Mouse (Mus musculus) stomach, postnatal 0 days (tissue): ENCODE measurements at regions not wholly inside any gene's neighbourhood (a gene's known extent, or its start where the extent isn't known, plus 50 kb on each side); places are given as distances from the start of the nearest gene placed in this dataset.
A peak's percentile ranks its signal among the peaks of the same experiment; 100 is the strongest.

Experiments used
- ATAC-seq: fragments of 200-750 bp; cut with Nextera tagmentation; 2 replicates; pipeline ENCODE4 v1.8.0; 2017; ENCODE audit not compliant: low FRiP score, low TSS enrichment
- DNase-seq: peaks from one replicate; pipeline ENCODE4 v3.0.0-alpha.2; 2016; ENCODE audit warnings: low spot score
- H3K27ac ChIP-seq: fragments of 300-500 bp; sonication (generic); replicated peaks from 2 replicates; pipeline ENCODE4 v1.5.1; 2014; ENCODE audit warnings: mild to moderate bottlenecking, control low read depth
- H3K27me3 ChIP-seq: fragments of 300-500 bp; sonication (generic); 2 replicates; pipeline ENCODE4 v1.6.1; 2014; ENCODE audit warnings: low read length; ENCODE audit not compliant: control insufficient read depth, insufficient read depth
- H3K36me3 ChIP-seq: fragments of 300-500 bp; sonication (generic); 2 replicates; pipeline ENCODE4 v1.6.1; 2014; ENCODE audit warnings: low read length, mixed read lengths; ENCODE audit not compliant: control insufficient read depth, insufficient read depth
- H3K4me1 ChIP-seq: fragments of 300-500 bp; sonication (generic); replicated peaks from 2 replicates; pipeline ENCODE4 v1.6.1; 2014; ENCODE audit warnings: antibody characterized with exemption; ENCODE audit not compliant: control insufficient read depth, insufficient read depth
- H3K4me2 ChIP-seq: fragments of 300-500 bp; sonication (generic); replicated peaks from 2 replicates; pipeline ENCODE4 v1.6.1; 2014; ENCODE audit warnings: low read depth, mild to moderate bottlenecking, control low read depth, moderate library complexity
- H3K4me3 ChIP-seq: fragments of 300-500 bp; sonication (generic); 2 replicates; pipeline ENCODE4 v1.5.1; 2014; ENCODE audit warnings: low read depth, low read length, control low read depth
- H3K9ac ChIP-seq: fragments of 300-500 bp; sonication (generic); 2 replicates; pipeline ENCODE4 v1.6.1; 2014; ENCODE audit warnings: mild to moderate bottlenecking, low read length, control low read depth, mixed read lengths
- H3K9me3 ChIP-seq: fragments of 300-500 bp; sonication (generic); 2 replicates; pipeline ENCODE4 v1.6.1; 2016; ENCODE audit warnings: low read length; ENCODE audit not compliant: control insufficient read depth
- CTCF ChIP-seq: IDR thresholded peaks from 2 replicates; pipeline ENCODE4 v1.5.1; 2016; ENCODE audit warnings: antibody characterized with exemption, low read depth, mild to moderate bottlenecking, moderate library complexity
- EP300 ChIP-seq: optimal IDR thresholded peaks from 2 replicates; pipeline ENCODE3; 2016; ENCODE audit warnings: antibody characterized with exemption
- WGBS: fragments of 180-500 bp; shearing (Covaris S2); extraction: QIAGEN DNeasy Blood & Tissue Kit; methylation state at CpG from one replicate; pipeline ENCODE4 v1.1.7; 2014; 5-methylcytosine and 5-hydroxymethylcytosine counted together

DNA sequence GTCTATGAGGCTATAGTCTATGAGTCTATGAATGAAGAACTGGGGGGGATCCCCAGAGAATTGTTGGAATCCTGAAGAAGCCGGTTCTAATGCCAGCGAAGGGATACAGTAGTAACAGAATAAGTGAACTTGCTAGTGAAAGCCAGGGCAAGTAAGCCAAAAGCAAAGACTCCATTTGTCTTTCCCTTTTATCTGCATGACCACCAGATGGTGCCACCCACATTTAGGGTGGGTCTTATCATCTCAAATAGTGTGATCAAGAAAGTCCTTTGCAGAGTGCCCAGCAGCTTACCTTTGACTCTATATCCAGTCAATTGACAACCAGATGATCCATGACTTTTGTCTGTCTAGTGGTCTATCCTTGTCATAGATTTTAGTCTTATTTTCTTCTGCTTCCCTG is 184.2 kb upstream of the Nmur2 start:
- no peaks in the 10 kb centered on the region for H3K4me1 ChIP-seq
- no peak overlapping the region for H3K9ac ChIP-seq
- DNase-seq (no peak), ATAC-seq (no peak)
- H3K4me3 ChIP-seq: no peak overlapping the region
- no peaks in the 10 kb centered on the region for H3K36me3 ChIP-seq
- no peaks in the 10 kb centered on the region for H3K9me3 ChIP-seq
- H3K27me3 ChIP-seq: no peaks in the 10 kb centered on the region
- WGBS: 76% methylated on average over 2 of the region's 2 CpGs
- peak; percentile 37 for TF ChIP-seq CTCF
- no peak for TF ChIP-seq EP300
- H3K27ac ChIP-seq: no peak overlapping the region
- H3K4me2 ChIP-seq: no peak overlapping the region

GRCm38 (mm10) chr11:56215706-56216105 is 174.9 kb upstream of the Nmur2 start:
- WGBS: 79% methylated on average over 2 of the region's 2 CpGs

DNA sequence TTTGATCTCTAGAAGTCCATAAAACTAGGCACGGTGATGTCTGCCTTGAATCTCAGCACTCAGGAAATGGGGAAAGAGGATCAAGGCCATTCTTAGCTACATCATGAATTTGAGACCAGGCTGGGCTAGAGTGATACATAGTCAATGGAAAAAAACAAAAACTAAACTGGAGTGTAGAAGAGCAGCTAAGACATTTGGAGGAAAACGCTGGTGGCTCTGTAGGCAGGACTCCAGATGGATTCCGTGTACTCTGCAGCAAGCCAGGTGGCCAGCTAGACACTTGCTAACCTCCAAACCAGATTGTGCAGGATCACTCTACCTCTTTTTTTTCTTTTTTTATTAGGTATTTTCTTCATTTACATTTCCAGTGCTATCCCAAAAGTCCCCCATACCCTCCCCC is 161.0 kb upstream of the Nmur2 start:
- no peak overlapping the region for H3K4me2 ChIP-seq
- no peak for TF ChIP-seq EP300
- TF ChIP-seq CTCF: no peak
- no peaks in the 10 kb centered on the region for H3K4me1 ChIP-seq
- no peak overlapping the region for H3K4me3 ChIP-seq
- no peak overlapping the region for H3K27ac ChIP-seq
- H3K36me3 ChIP-seq: no peaks in the 10 kb centered on the region
- 83% methylated on average over 3 of the region's 3 CpGs for WGBS
- H3K9ac ChIP-seq: no peak overlapping the region
- DNase-seq (no peak), ATAC-seq (no peak)
- H3K27me3 ChIP-seq: no peaks in the 10 kb centered on the region
- no peaks in the 10 kb centered on the region for H3K9me3 ChIP-seq

More at GRCm38 (mm10) chr11:56215706-56216105, 174.9 kb upstream of the Nmur2 start:
- Histone ChIP-seq H3K36me3 (no peaks in the 10 kb centered on the region), H3K27me3 (no peaks in the 10 kb centered on the region), H3K9me3 (no peaks in the 10 kb centered on the region), H3K27ac (no peak overlapping the region), H3K4me1 (no peaks in the 10 kb centered on the region), H3K4me3 (no peak overlapping the region), H3K9ac (no peak overlapping the region), H3K4me2 (no peak overlapping the region)
- ATAC-seq (no peak), DNase-seq (no peak)
- TF ChIP-seq EP300: no peak
- no peak for TF ChIP-seq CTCF

DNA sequence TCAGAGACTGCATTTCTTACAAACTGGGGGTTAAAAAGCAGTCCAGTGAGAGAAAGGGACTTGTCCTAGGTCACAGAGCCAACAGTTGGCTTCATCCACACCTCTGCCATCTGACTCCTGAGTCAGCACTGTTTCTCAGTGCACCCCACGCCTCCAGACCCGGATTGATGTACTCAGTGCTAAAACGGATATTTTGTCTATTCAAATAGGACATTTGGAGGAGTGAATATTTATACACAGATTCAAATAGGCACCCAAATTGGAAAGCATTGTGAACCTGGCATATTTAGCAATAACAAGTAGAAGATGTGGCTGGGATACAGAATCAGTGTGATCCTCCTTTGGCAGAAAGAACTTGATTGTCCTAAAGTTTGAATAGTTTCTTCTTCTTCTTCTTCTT is 154.5 kb upstream of the Nmur2 start:
- H3K9me3 ChIP-seq: no peaks in the 10 kb centered on the region
- no peak overlapping the region for H3K4me2 ChIP-seq
- 76% methylated on average over 3 of the region's 3 CpGs for WGBS
- DNase-seq (no peak), ATAC-seq (no peak)
- no peaks in the 10 kb centered on the region for H3K4me1 ChIP-seq
- no peak overlapping the region for H3K9ac ChIP-seq
- no peak overlapping the region for H3K27ac ChIP-seq
- no peak overlapping the region for H3K4me3 ChIP-seq
- TF ChIP-seq EP300 (no peak), CTCF (no peak)
- H3K27me3 ChIP-seq: no peaks in the 10 kb centered on the region
- H3K36me3 ChIP-seq: no peaks in the 10 kb centered on the region

DNA sequence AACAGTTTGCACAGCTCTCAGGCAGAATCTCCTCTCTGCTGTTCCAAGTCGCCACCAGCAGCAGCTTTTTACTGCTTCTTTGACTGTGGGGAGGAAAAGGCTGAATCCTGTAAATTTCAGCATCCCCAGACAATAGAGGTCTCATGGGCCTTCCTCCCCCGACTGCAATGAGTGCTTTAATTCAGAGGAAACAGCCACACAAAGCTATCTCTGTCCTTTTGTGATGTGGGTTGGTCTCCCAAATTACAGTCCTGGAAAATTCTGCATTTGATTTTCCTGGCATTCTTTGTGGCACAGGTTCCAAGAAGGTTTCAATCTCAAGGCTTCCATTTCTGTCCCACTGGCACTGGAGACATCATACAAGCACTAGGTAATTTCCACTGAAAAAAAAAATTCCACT is 152.6 kb upstream of the Nmur2 start:
- H3K9ac ChIP-seq: no peak overlapping the region
- WGBS: 58% methylated on average over 2 of the region's 2 CpGs
- H3K4me1 ChIP-seq: no peaks in the 10 kb centered on the region
- H3K27ac ChIP-seq: no peak overlapping the region
- no peaks in the 10 kb centered on the region for H3K36me3 ChIP-seq
- no peak overlapping the region for H3K4me2 ChIP-seq
- H3K4me3 ChIP-seq: no peak overlapping the region
- H3K27me3 ChIP-seq: no peaks in the 10 kb centered on the region
- DNase-seq (no peak), ATAC-seq (no peak)
- no peak for TF ChIP-seq EP300
- TF ChIP-seq CTCF: no peak
- H3K9me3 ChIP-seq: no peaks in the 10 kb centered on the region

GRCm38 (mm10) chr11:56173895-56174294 is 133.1 kb upstream of the Nmur2 start:
- Histone ChIP-seq H3K27ac (no peak overlapping the region), H3K4me1 (no peaks in the 10 kb centered on the region), H3K27me3 (no peaks in the 10 kb centered on the region), H3K4me2 (no peak overlapping the region), H3K4me3 (no peak overlapping the region), H3K9ac (no peak overlapping the region), H3K36me3 (no peaks in the 10 kb centered on the region), H3K9me3 (no peaks in the 10 kb centered on the region)
- WGBS: 70% methylated on average over 1 of the region's 1 CpGs
- DNase-seq (no peak), ATAC-seq (no peak)
- TF ChIP-seq EP300: no peak
- TF ChIP-seq CTCF: no peak

DNA sequence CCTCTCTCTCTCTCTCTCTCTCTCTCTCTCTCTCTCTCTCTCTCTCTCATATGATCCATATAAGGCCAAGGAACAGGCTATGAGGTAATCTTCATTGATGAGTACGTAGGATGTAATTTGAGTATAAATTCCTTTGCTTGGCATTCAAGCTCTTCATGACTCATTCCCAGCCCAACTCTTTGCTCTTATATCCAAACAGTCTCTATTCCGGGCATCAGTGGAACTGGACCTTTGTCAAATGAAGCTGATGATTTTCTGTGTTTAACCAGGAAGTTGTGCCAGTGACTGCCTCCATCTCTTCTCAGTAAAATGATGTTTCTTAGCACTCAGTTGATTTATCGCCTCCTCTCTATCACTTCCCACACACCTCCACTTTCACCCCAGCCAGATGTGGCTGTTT is 132.4 kb upstream of the Nmur2 start:
- no peaks in the 10 kb centered on the region for H3K9me3 ChIP-seq
- TF ChIP-seq EP300 (no peak), CTCF (no peak)
- DNase-seq: no peak
- ATAC-seq: no peak
- H3K9ac ChIP-seq: no peak overlapping the region
- H3K27ac ChIP-seq: no peak overlapping the region
- H3K4me2 ChIP-seq: no peak overlapping the region
- H3K4me1 ChIP-seq: no peaks in the 10 kb centered on the region
- no peak overlapping the region for H3K4me3 ChIP-seq
- no peaks in the 10 kb centered on the region for H3K36me3 ChIP-seq
- H3K27me3 ChIP-seq: no peaks in the 10 kb centered on the region
- 61% methylated on average over 3 of the region's 3 CpGs for WGBS
